19 mouse cellular contexts compared by ENCODE assay signal in the genomic region with DNA sequence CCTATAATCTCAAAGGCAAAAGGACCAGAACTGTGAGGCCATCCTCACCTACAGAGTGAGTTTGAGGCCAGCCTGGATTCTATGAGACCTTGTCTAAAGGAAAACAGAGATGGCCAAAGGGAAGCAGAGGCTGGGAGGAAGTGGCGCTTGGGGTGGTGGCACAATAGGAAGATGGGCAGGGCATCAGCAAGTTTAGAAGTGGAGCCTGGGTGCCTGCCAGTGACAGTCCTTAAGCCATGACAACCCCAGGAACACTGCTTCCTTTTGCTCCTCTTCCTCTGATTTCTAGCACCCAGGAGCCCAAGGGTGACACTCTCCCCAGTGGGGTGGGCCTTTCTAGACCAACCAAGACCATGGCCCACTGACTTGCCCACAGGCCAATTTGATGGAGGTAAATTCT. TPM values are rescaled to one million over a fixed set of nuclear protein-coding genes. Genes with fewer than 3 reads are reported as not detected.
DNase-seq lines count a peak whose midpoint lies in the region; ATAC-seq and TF ChIP-seq lines count a peak whose summit lies in the region.
"Had no signal": no experiment of that assay in that cellular context is flagged by ENCODE, and none has a peak within 500 bp of the region (broad histone marks: within the 10 kb centered on the region; RNA-seq: fewer than 3 reads in every experiment).

No protein-coding gene starts in this region.

- no peak overlapping the region for H3K4me3 ChIP-seq in liver, embryonic 12.5 days
- H3K4me3 ChIP-seq in liver, postnatal 0 days (ENCODE audit: low read depth, low read length) = no peak overlapping the region
- H3K4me3 ChIP-seq in G1E (ENCODE audit: low read depth, low read length) = peak overlapping the region; percentile 13; the same call in 1 of the 2 replicates
- H3K4me3 ChIP-seq in bone marrow macrophage, adult 2 months (ENCODE audit: insufficient read depth, low read length) = no peak overlapping the region
- no peak overlapping the region for H3K4me3 ChIP-seq in macrophage (ENCODE audit: inconsistent target)
- no peak overlapping the region for H3K4me3 ChIP-seq in midbrain, embryonic 11.5 days (ENCODE audit: low read depth, low read length)
- H3K4me3 ChIP-seq: embryonic facial prominence, embryonic 12.5 days; forebrain, embryonic 15.5 days; heart, adult 2 months; heart, embryonic 12.5 days; hindbrain, embryonic 15.5 days had no signal

- peak overlapping the region; percentile 32 for H3K27ac ChIP-seq in liver, embryonic 12.5 days
- H3K27ac ChIP-seq in liver, postnatal 0 days (ENCODE audit: low read depth) = no peak overlapping the region
- H3K27ac ChIP-seq in bone marrow macrophage, adult 2 months (ENCODE audit: insufficient read depth, low read depth, low read length) = peak overlapping the region; percentile 64
- H3K27ac ChIP-seq in macrophage = peak overlapping the region; percentile 77
- no peak overlapping the region for H3K27ac ChIP-seq in midbrain, embryonic 11.5 days (ENCODE audit: low read depth, low read length)
- H3K27ac ChIP-seq: embryonic facial prominence, embryonic 12.5 days; forebrain, embryonic 15.5 days; heart, adult 2 months; hindbrain, embryonic 15.5 days had no signal

- no peak for DNase-seq in liver, postnatal 0 days
- DNase-seq in G1E (ENCODE audit: low spot score) = no peak
- DNase-seq in urinary bladder, postnatal 10 days (ENCODE audit: low spot score) = no peak
- no peak for DNase-seq in embryo, embryonic 11 days
- DNase-seq in midbrain, embryonic 11.5 days (ENCODE audit: low spot score, missing footprints) = no peak
- DNase-seq: adrenal gland, postnatal 10 days; B cell, adult 2 months; cerebellum, adult 2 months; cerebellum, postnatal 10 days; gastrocnemius, postnatal 14 days had no signal

- no peak overlapping the region for H3K9ac ChIP-seq in liver, embryonic 12.5 days
- no peak overlapping the region for H3K9ac ChIP-seq in liver, postnatal 0 days (replicated peaks)
- H3K9ac ChIP-seq in midbrain, embryonic 11.5 days (ENCODE audit: low read length) = no peak overlapping the region
- H3K9ac ChIP-seq: embryonic facial prominence, embryonic 12.5 days; forebrain, embryonic 15.5 days; heart, embryonic 12.5 days; hindbrain, embryonic 15.5 days had no signal

- H3K4me1 ChIP-seq in liver, embryonic 12.5 days = peaks cover 75% of the 10 kb centered on the region
- peaks cover 9% of the 10 kb centered on the region for H3K4me1 ChIP-seq in liver, postnatal 0 days (ENCODE audit: insufficient read depth)
- peaks cover 93% of the 10 kb centered on the region for H3K4me1 ChIP-seq in G1E (ENCODE audit: insufficient read depth, low read depth, low read length)
- H3K4me1 ChIP-seq in bone marrow macrophage, adult 2 months (ENCODE audit: control insufficient read depth, insufficient read depth, low read length) = peaks cover 82% of the 10 kb centered on the region
- no peaks in the 10 kb centered on the region for H3K4me1 ChIP-seq in midbrain, embryonic 11.5 days (ENCODE audit: control insufficient read depth, insufficient read depth, low read length)
- H3K4me1 ChIP-seq: embryonic facial prominence, embryonic 12.5 days; forebrain, embryonic 15.5 days; hindbrain, embryonic 15.5 days had no signal

- peaks cover 76% of the 10 kb centered on the region for H3K36me3 ChIP-seq in liver, embryonic 12.5 days
- peaks cover 21% of the 10 kb centered on the region for H3K36me3 ChIP-seq in liver, postnatal 0 days (replicated peaks; ENCODE audit: insufficient read depth, low read length)
- H3K36me3 ChIP-seq in G1E (replicated peaks) (peaks cover 96% of the 10 kb centered on the region), macrophage (ENCODE audit: inconsistent target) (no peaks in the 10 kb centered on the region)
- no peaks in the 10 kb centered on the region for H3K36me3 ChIP-seq in midbrain, embryonic 11.5 days (ENCODE audit: control insufficient read depth, insufficient read depth, low read length)
- H3K36me3 ChIP-seq: embryonic facial prominence, embryonic 12.5 days; forebrain, embryonic 15.5 days; heart, embryonic 12.5 days; hindbrain, embryonic 15.5 days had no signal

- TF ChIP-seq POLR2A in bone marrow macrophage, adult 2 months (IDR thresholded peaks at IDR 0.05; ENCODE audit: borderline replicate concordance, low read depth, low read length) = no peak

- no peak overlapping the region; the same call in 1 of the 2 replicates for H3K4me2 ChIP-seq in liver, embryonic 12.5 days
- no peak overlapping the region for H3K4me2 ChIP-seq in liver, postnatal 0 days (ENCODE audit: low read depth, low read length)
- H3K4me2 ChIP-seq in midbrain, embryonic 11.5 days = no peak overlapping the region
- H3K4me2 ChIP-seq: embryonic facial prominence, embryonic 12.5 days; forebrain, embryonic 15.5 days; heart, embryonic 12.5 days; hindbrain, embryonic 15.5 days had no signal

- 86% methylated on average over 1 of the region's 1 CpGs for WGBS in liver, embryonic 12.5 days (ENCODE audit: insufficient replicate concordance)
- WGBS in liver, postnatal 0 days (ENCODE audit: insufficient replicate concordance) = 78% methylated on average over 1 of the region's 1 CpGs
- WGBS in macrophage (ENCODE audit: missing documents) = 50% methylated on average over 1 of the region's 1 CpGs
- 88% methylated on average over 1 of the region's 1 CpGs for WGBS in midbrain, embryonic 11.5 days

- no peaks in the 10 kb centered on the region for H3K27me3 ChIP-seq in liver, embryonic 12.5 days (replicated peaks)
- no peaks in the 10 kb centered on the region for H3K27me3 ChIP-seq in liver, postnatal 0 days (ENCODE audit: insufficient read depth, low read length)
- H3K27me3 ChIP-seq in G1E (ENCODE audit: insufficient read depth, low read length) = no peaks in the 10 kb centered on the region
- no peaks in the 10 kb centered on the region for H3K27me3 ChIP-seq in midbrain, embryonic 11.5 days (ENCODE audit: control insufficient read depth, insufficient read depth, low read length)
- H3K27me3 ChIP-seq: embryonic facial prominence, embryonic 12.5 days; forebrain, embryonic 15.5 days; heart, embryonic 12.5 days; hindbrain, embryonic 15.5 days had no signal

- TF ChIP-seq CTCF in liver, postnatal 0 days (IDR thresholded peaks at IDR 0.05; ENCODE audit: low read depth) = no peak
- no peak for TF ChIP-seq CTCF in G1E (IDR thresholded peaks at IDR 0.05; ENCODE audit: low read depth, low read length)
- no peak for TF ChIP-seq CTCF in bone marrow macrophage, adult 2 months (IDR thresholded peaks at IDR 0.05; ENCODE audit: low read depth, low read length)

- ATAC-seq in liver, embryonic 12.5 days = no peak; the same call in 1 of the 2 replicates
- ATAC-seq in liver, postnatal 0 days = no peak
- no peak for ATAC-seq in G1E (ENCODE audit: extremely low read depth, insufficient number of reproducible peaks, low FRiP score, poor library complexity, severe bottlenecking)
- ATAC-seq in midbrain, embryonic 11.5 days (ENCODE audit: low FRiP score) = no peak
- ATAC-seq: CD4-positive, CD25-positive, alpha-beta regulatory T cell, adult 4 months; forebrain, embryonic 15.5 days had no signal

- H3K9me3 ChIP-seq in liver, embryonic 12.5 days (replicated peaks) = no peaks in the 10 kb centered on the region
- H3K9me3 ChIP-seq in liver, postnatal 0 days (ENCODE audit: low read length) = no peaks in the 10 kb centered on the region
- peaks cover 7% of the 10 kb centered on the region for H3K9me3 ChIP-seq in G1E (replicated peaks)
- no peaks in the 10 kb centered on the region for H3K9me3 ChIP-seq in midbrain, embryonic 11.5 days (ENCODE audit: control insufficient read depth, low read length)
- H3K9me3 ChIP-seq: embryonic facial prominence, embryonic 12.5 days; forebrain, embryonic 15.5 days; hindbrain, embryonic 15.5 days had no signal

- no peak for TF ChIP-seq EP300 in liver, postnatal 0 days (IDR thresholded peaks at IDR 0.05; ENCODE audit: low read depth)

- H3K79me2 ChIP-seq in macrophage (ENCODE audit: inconsistent target) = peaks cover 17% of the 10 kb centered on the region

RNA-seq across cellular contexts. Expression of a gene that starts 21.3 kb away (rescaled TPM):
- polyA plus RNA-seq in liver, embryonic 12.5 days (2016; fragmentation: Nextera tagmentation; extraction: Ambion mirVana) = 54.3 and 56.3 TPM in 2 replicates
- 27.2 TPM in 2 replicates for polyA plus RNA-seq in liver, postnatal 0 days (2015; fragmentation: Nextera tagmentation; extraction: Ambion mirVana)
- total RNA-seq in G1E (2014; fragmentation: Nextera tagmentation) (25.3 and 28.5 TPM in 2 replicates), G1E (2017) (10.2 and 11.8 TPM in 2 replicates)
- polyA plus RNA-seq in G1E (2012) (67.2 and 71.7 TPM in 2 replicates), macrophage (2018) (26.5 to 41.9 TPM (median 39.9 TPM) in 3 replicates)
- polyA plus RNA-seq in bone marrow macrophage, adult 2 months (2012; ENCODE audit: insufficient read depth, insufficient read length, missing spikeins) = 19.5 and 22.6 TPM in 2 replicates
- 10 to 100 TPM in 16 of 26 experiments, 1 to 10 TPM in 10; 2.0 to 49.3 (median 15.3) TPM for total RNA-seq in macrophage (2018; cell fraction: chromatin; rRNA removed)
- 10 to 100 TPM; 20.7 to 52.8 (median 31.3) TPM for total RNA-seq in macrophage (2018; cell fraction: cytosol; rRNA removed)
- total RNA-seq in macrophage (2018; cell fraction: nucleus; rRNA removed) = 10 to 100 TPM in 25 of 26 experiments, 1 to 10 TPM in 1; 4.7 to 54.2 (median 27.9) TPM
- polyA plus RNA-seq in midbrain, embryonic 11.5 days (2014; fragmentation: Nextera tagmentation; extraction: Ambion mirVana) = 2.8 and 3.0 TPM in 2 replicates
- polyA plus RNA-seq: CD4-positive, CD25-positive, alpha-beta regulatory T cell, adult 4 months had no signal

Comparison
In these comparisons a context has a peak if more than half of its experiments do, and no peak if none do; other contexts are left out.
1. H3K27ac ChIP-seq: peak in liver, embryonic 12.5 days (single experiment), bone marrow macrophage, adult 2 months (single experiment) and macrophage (single experiment); none in liver, postnatal 0 days (single experiment) and midbrain, embryonic 11.5 days (single experiment).